10 mouse cellular contexts compared by ENCODE assay signal in the genomic region with DNA sequence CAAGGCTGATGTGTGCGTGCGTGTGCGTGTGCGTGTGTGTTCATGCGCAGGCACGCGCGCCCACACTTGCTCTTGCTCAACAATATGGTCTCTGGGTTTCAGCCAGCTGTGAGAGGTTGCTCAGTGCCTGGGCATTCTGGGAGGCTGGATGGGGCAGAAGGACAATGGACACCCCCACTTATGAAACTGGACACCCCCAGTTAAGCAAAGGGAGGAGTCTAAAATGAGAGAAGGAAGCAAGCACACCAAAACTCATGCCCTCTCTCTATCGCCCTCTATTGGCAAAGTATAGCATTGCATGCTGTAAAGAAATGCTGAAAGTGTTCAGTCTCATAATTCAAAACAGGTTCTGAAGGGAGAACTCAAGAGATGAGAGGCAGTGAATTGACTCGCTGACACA. TPM values are rescaled to one million over a fixed set of nuclear protein-coding genes. Genes with fewer than 3 reads are reported as not detected.
A peak's percentile ranks its signal among the peaks of the same experiment; 100 is the strongest.
DNase-seq lines count a peak whose midpoint lies in the region; ATAC-seq and TF ChIP-seq lines count a peak whose summit lies in the region.
"Had no signal": no experiment of that assay in that cellular context is flagged by ENCODE, and none has a peak within 500 bp of the region (broad histone marks: within the 10 kb centered on the region; RNA-seq: fewer than 3 reads in every experiment).

No protein-coding gene starts in this region.

- no peaks in the 10 kb centered on the region for H3K4me1 ChIP-seq in hindbrain, postnatal 0 days (ENCODE audit: insufficient read depth, low read length)
- no peaks in the 10 kb centered on the region for H3K4me1 ChIP-seq in hindbrain, embryonic 13.5 days (replicated peaks)
- H3K4me1 ChIP-seq: neural tube, embryonic 12.5 days had no signal

- no peak overlapping the region for H3K4me2 ChIP-seq in hindbrain, postnatal 0 days (ENCODE audit: low read depth, low read length)
- no peak overlapping the region for H3K4me2 ChIP-seq in hindbrain, embryonic 13.5 days
- H3K4me2 ChIP-seq: neural tube, embryonic 12.5 days had no signal

- H3K9me3 ChIP-seq in hindbrain, postnatal 0 days (ENCODE audit: low read length) = no peaks in the 10 kb centered on the region
- no peaks in the 10 kb centered on the region for H3K9me3 ChIP-seq in hindbrain, embryonic 13.5 days
- H3K9me3 ChIP-seq: neural tube, embryonic 12.5 days had no signal

- peak; percentile 79 for TF ChIP-seq CTCF in hindbrain, postnatal 0 days (IDR thresholded peaks at IDR 0.05; ENCODE audit: low read depth)

- H3K36me3 ChIP-seq in hindbrain, postnatal 0 days (ENCODE audit: insufficient read depth, low read length) = no peaks in the 10 kb centered on the region
- no peaks in the 10 kb centered on the region for H3K36me3 ChIP-seq in hindbrain, embryonic 13.5 days
- H3K36me3 ChIP-seq: neural tube, embryonic 12.5 days had no signal

- no peak overlapping the region for H3K4me3 ChIP-seq in hindbrain, postnatal 0 days (ENCODE audit: low read length)
- H3K4me3 ChIP-seq in hindbrain, embryonic 13.5 days = no peak overlapping the region
- H3K4me3 ChIP-seq: neural tube, embryonic 12.5 days had no signal

- DNase-seq in hindbrain, postnatal 0 days (ENCODE audit: low spot score) = peak; percentile 5
- DNase-seq in thymus, postnatal 0 days (ENCODE audit: low spot score) = peak; percentile 8
- DNase-seq in thymus, postnatal 4 days = no peak
- DNase-seq in embryo, embryonic 9.5 days (ENCODE audit: extremely low spot score) = peak; percentile 42
- no peak for DNase-seq in right cerebral cortex, adult 2 months (ENCODE audit: low spot score in 2 of 2)
- no peak for DNase-seq in adrenal gland, adult 18-20 months (ENCODE audit: low spot score in 2 of 2)

- H3K27ac ChIP-seq in hindbrain, postnatal 0 days = no peak overlapping the region
- no peak overlapping the region for H3K27ac ChIP-seq in hindbrain, embryonic 13.5 days
- H3K27ac ChIP-seq: neural tube, embryonic 12.5 days had no signal

- H3K27me3 ChIP-seq in hindbrain, postnatal 0 days (ENCODE audit: insufficient read depth, low read length) = no peaks in the 10 kb centered on the region
- H3K27me3 ChIP-seq in hindbrain, embryonic 13.5 days = no peaks in the 10 kb centered on the region
- H3K27me3 ChIP-seq: neural tube, embryonic 12.5 days had no signal

- WGBS in hindbrain, postnatal 0 days = 80% methylated on average over 10 of the region's 10 CpGs
- WGBS in hindbrain, embryonic 13.5 days = 78% methylated on average over 10 of the region's 10 CpGs

- ATAC-seq in hindbrain, postnatal 0 days = no peak
- ATAC-seq in hindbrain, embryonic 13.5 days (ENCODE audit: low FRiP score) = no peak
- ATAC-seq in frontal cortex, adult (ENCODE audit: low TSS enrichment) = no peak

- no peak overlapping the region for H3K9ac ChIP-seq in hindbrain, postnatal 0 days (replicated peaks; ENCODE audit: low read length)
- no peak overlapping the region for H3K9ac ChIP-seq in hindbrain, embryonic 13.5 days
- H3K9ac ChIP-seq: neural tube, embryonic 12.5 days had no signal

RNA-seq across cellular contexts. Expression of a gene that starts 35.9 kb away (rescaled TPM):
- not detected in 2 replicates for total RNA-seq in hindbrain, postnatal 0 days (2014; rRNA removed)
- 0.11 and 0.15 TPM in 2 replicates for polyA plus RNA-seq in hindbrain, postnatal 0 days (2015; fragmentation: Nextera tagmentation; extraction: Ambion mirVana)
- polyA plus RNA-seq in hindbrain, embryonic 13.5 days (2015; fragmentation: Nextera tagmentation; extraction: Ambion mirVana) = 0.23 TPM in 1 of 2 replicates, not detected in the other
- polyA plus RNA-seq in thymus, postnatal 0 days (2015; fragmentation: Nextera tagmentation; extraction: Ambion mirVana) = 0.40 and 0.48 TPM in 2 replicates
- under 1 TPM; 0.64 to 0.73 TPM for total RNA-seq in adrenal gland, adult 18-20 months (2021)
- total RNA-seq: left cerebral cortex, postnatal 36 days had no signal

Comparison
In these comparisons a context has a peak if more than half of its experiments do, and no peak if none do; other contexts are left out.
1. DNase-seq: peak in hindbrain, postnatal 0 days (single experiment), thymus, postnatal 0 days (single experiment) and embryo, embryonic 9.5 days (single experiment); none in thymus, postnatal 4 days (single experiment), right cerebral cortex, adult 2 months (0 of 2) and adrenal gland, adult 18-20 months (0 of 2).